Mouse (Mus musculus): ENCODE data around the gene Gm20388.

DNA sequence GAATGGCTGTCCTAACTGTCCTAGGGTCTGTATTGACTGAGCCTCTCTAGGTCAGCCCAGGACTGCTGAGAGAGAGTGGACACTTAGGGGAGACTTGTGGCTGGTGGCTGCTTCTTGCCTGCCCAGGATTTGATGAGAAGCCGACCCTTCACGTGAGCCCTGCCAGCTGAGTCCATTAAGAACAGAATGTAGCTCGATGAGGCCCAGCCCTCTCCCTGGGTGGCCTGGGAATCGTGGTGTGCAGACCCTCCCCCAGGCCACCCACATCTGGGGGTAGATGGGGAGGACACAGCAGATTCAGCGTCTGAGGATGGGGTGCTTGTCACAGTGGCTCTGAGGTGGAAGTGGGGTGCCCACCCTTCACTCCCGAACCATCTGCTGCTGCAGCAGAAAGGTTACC lies 1001.8 kb downstream of the Gm20388 start:
- TF ChIP-seq CTCF (IDR thresholded peaks at IDR 0.05; ENCODE audit: low read depth, low read length) (no peak), POLR2A (IDR thresholded peaks at IDR 0.05; ENCODE audit: insufficient read depth, low read length) (no peak), EP300 (IDR thresholded peaks at IDR 0.05; ENCODE audit: insufficient read depth, low read depth, low read length) (no peak)

All from ES-Bruce4 (cell line).